Mouse (Mus musculus): ENCODE results near the gene Fkrp.

The Fkrp gene

GRCm38 (mm10) chr7:16816475-16817122 is at the start of gene Fkrp:
TSS of gene Fkrp (minus strand) at chr7:16816732.
- DNase-seq (ENCODE audit: low spot score), result peak; percentile 63

DNA sequence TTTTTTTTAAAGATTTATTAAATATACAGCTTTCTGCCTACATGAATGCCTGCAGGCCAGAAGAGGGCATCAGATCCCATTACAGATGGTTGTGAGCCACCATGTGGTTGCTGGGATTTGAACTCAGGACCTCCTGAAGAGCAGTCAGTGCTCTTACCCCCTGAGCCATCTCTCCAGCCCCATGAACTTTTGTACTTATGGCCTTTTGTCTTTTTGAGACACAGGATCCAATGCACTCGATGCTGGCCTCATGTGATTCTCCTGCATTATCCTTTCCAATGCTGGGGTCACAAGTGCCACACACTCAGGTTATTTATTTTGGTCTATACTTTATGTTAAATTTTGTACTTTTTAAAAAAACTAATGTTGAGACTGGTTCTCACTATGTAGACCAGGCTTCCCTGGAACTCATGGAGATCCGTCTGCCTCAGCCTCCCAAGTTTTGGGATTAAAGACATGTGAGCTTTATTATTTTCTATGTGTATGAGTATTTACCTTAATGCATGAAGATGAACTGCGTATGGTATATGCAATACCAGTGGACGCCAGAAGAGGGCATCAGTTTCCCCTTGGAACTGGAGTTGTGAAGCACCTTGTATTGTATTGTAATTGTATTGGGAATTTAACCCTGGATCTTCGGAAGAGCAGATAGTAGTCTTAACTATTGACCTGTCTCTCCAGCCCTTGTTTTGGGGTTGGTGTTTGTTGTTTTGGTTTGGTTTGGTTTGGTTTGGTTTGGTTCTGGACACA is 43.5 kb upstream of the Fkrp start:
- peak; percentile 84 for DNase-seq (ENCODE audit: low spot score)

GRCm38 (mm10) chr7:16858336-16858735 is 41.8 kb upstream of the Fkrp start:
- DNase-seq (ENCODE audit: low spot score), result peak; percentile 44

DNA sequence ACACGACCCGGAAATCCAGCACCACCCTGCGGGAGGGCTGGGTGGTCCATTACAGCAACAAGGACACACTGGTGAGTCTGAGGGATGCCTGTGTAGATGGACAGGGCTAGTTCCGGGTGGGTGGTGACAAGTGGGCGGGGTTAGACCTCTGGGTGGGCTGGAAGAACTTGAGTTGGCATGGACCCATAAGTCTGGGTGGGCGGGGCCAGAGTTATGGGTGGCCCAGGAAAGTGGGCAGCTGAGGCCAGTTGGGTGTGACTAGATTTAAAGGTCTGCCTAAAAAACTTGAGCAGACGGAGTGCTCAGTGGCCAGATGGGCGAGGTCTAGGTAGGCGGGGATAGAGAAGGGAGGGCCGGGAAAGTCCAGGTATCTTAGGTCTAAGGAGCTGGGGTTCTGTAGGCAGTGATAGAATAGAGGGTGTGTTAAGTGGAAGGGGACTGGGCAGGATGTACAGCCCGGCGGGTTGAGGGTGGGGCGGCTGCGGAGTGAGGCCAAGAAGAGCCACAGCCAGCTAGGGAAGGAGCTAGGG is 36.8 kb upstream of the Fkrp start:
- no peak for DNase-seq (ENCODE audit: low spot score)

GRCm38 (mm10) chr7:16851636-16852035 is 35.1 kb upstream of the Fkrp start:
- no peak for DNase-seq (ENCODE audit: low spot score)

DNA sequence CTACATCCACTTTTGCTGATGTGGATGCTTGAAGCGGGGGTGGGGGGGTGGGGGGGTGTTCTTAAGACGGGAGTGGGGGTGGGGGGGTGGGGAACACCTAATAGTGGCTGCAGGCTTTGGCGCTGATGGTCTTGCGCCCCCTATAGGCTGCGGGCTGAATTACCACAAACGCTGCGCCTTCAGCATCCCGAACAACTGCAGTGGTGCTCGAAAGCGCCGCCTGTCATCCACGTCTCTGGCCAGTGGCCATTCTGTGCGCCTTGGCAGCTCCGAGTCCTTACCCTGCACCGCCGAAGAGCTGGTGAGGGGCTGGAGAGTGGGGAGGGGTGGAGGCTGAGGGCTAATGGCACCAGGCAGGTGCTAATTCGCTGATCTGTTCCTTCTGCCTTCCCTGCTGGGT is 32.0 kb upstream of the Fkrp start:
- DNase-seq (ENCODE audit: low spot score), result peak; percentile 61

DNA sequence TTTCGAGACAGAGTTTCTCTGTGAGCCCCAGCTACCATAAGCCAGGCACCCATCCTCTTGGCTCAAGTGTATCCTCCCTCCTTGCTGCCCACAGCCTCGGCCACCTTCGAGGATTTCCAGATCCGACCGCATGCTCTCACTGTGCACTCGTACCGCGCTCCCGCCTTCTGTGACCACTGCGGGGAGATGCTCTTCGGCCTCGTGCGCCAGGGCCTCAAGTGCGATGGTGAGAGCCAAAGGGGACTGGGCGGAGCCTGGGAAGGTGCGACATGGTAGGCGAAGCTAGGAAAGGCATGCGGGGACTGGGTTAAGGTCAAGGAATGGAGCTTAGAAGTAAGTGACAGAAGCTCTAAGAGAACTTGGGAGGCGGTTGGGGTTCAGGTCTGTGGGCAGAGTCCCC is 31.0 kb upstream of the Fkrp start:
- DNase-seq (ENCODE audit: low spot score), result no peak

- no peak for DNase-seq (ENCODE audit: low spot score)
These were observed 30.2 kb upstream of the Fkrp start for GRCm38 (mm10) chr7:16846775-16847174.

- DNase-seq (ENCODE audit: low spot score), result no peak
These were observed 29.3 kb upstream of the Fkrp start for GRCm38 (mm10) chr7:16845820-16846167.

DNA sequence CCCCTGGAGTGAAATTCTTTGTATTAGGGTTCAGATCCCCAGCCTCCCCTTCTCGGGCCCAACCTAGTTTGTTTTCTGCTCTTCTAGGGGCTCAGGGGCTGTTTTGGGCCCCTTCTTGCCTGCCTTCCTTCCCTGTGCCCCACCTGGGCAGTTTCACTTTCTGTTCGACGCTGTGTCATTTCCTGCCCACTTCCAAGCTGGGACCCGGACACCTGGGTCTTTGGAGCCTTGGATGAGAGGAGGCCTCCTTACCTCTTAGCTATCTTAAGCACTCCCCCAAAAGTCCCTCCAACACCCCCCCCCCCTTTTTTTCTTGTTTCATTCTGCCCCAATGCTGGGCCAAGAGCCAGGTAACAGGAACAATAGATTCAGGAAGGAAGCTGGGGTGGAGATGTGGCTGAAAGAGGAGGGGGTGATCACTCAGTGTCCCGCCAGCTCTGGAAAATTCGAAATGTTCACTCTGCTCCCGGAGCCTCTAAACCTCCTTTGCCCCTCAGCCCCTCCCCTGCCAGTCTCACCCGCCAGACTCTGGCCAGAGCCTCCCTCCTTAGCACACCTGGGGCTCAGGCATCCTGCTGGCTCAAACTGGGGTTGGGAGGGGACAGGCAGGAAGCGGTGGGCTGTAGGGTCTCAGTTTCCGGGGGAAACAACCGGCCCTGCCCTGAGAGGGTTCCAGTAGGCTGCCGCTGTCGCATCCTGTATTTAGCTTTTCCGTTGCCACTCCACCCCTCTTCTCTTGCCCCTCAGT is 28.7 kb upstream of the Fkrp start:
- no peak for DNase-seq (ENCODE audit: low spot score)

DNA sequence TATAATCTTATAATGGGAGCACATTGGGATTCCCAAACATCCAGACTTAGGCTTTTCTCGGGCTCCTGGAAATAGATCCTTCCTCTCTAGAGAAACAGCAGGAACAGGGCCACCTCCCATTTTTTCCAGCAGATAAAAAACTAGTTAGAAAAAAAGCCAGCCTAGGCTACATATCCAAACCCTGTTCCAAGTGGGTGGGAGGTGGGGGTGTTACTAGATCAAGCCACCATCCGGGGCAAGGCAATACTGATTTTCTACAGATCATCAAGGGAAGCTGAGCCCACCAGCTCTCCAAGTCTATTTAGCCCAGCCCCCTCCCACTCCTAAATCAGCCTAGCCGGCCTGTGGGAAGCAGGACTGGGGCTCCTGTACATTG is 28.2 kb upstream of the Fkrp start:
- DNase-seq (ENCODE audit: low spot score), result no peak

- DNase-seq (ENCODE audit: low spot score), result peak; percentile 48
These were observed 27.1 kb upstream of the Fkrp start for GRCm38 (mm10) chr7:16843441-16844171.

DNA sequence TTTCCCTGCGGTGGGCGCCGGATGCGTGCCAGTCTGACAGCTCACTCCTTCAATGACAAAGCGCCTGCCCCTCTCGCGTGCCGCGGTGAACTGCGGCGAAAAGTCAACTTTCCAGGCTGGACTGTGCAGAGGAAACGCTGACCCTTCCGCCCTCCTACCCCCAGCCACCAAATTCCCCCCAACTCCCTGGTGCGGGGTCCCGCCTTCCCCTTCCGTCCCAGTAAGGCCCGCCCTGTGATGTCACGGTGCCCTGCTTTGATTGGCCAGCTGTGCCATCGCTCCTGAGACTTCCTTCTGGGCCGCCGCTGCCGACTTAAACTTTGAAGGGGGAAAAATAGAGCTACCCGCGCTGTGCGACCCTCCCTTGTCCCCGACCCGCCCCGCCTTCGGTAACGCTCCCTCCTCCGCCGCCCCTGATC is 26.1 kb upstream of the Fkrp start, which contains the start of gene Prkd2:
Gene Prkd2, plus strand, starts transcription at position 258 of the 419 bp plus-strand sequence.
- peak; percentile 96 for DNase-seq (ENCODE audit: low spot score)

DNA sequence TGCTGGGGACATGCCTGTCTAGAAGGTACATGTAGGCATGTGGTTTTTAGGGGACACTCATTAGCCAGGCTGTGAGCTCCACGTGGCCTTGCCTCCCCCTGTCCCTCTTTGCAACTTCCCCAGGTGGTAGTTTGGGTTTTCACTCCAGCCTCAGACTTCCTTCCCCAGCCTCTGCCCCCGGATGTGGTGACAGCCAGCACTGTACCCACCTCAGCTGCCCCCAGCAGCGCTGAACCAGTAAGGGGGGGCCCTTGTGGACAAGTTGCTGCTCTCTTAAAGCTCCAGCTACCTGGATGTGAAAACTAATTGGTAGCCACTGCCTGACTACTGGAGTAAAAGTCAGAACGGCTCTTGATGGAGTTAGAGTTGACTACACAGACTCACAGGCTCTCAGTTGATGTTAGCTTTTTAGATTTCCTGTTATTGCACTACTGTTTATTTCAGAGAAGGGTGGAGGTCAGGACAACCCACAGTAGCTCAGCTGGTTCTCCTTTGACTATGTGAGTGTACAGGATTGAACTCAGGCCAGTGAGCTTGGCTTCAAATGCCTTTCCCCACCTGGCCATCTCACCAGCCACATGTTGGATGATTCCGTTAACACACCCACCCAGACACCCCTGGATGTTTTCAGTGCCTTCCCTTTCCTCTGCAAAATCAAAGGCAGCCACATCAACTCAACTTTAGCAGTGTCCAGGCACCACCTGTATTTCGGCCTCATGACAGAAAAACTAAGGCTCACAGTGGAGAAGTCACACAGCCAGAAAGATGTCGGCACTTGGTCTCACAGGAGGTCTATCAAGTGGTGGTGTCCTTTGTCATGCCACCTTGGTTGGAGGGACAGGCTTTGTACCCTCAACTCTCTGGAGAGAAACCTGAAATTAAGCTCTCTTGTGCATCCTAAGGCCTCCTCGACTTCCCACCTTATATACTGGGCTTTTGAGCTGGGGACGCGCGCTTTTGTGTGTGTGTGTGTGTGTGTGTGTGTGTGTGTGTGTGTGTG is 25.3 kb upstream of the Fkrp start:
- no peak for DNase-seq (ENCODE audit: low spot score)

GRCm38 (mm10) chr7:16841078-16841477 is 24.5 kb upstream of the Fkrp start:
- DNase-seq (ENCODE audit: low spot score), result no peak

DNA sequence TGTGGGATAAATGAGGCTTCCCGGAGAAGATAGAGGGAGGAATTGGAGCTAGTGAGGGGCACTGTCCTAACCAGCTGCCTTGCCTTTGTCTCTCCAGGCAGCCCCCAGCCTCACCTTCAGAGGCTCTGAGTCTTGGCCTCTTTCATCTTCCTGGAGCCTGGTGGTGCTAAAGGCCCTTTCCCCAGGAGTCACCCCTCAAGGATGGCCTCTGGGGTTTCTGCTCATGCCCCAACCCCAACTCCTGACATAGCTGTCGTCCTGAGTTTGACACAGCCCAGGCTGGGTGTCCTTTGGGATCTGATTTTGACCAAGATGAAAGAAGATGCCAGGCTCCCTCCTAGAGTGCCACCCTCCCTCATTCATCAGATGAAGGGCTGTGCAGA is 23.6 kb upstream of the Fkrp start:
- DNase-seq (ENCODE audit: low spot score), result no peak

GRCm38 (mm10) chr7:16839427-16840108 is 23.0 kb upstream of the Fkrp start:
- no peak for DNase-seq (ENCODE audit: low spot score)

DNA sequence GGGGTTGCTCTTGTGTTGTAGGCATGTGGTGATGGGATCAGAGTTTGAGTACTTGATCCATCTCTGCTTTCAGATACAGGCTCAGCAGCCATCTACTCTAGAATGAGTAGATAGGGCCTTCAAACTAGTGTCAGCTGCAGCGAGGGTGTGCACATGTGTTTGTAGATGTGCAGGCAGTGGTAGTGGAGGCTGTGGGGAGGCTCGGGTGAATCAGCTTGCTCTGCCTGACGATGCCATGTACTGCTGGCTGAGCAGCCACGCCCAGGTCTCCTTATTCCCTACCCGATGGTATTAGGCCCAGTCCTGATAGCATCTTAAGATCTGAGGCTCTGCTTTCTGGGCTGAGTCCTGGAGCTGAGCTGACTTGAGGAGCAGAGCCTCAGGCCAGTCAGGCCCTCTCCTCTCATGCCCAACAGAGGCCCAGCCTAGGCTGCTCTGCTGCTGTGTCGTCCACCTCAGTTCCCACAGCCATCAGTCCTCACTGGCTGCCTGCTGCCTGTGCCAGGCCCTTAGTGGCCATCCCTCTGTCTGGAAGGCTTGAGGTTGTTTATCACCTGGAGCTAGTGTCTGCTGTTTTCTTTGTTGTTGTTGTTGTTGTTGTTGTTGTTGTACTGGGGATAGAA is 22.4 kb upstream of the Fkrp start:
- no peak for DNase-seq (ENCODE audit: low spot score)

GRCm38 (mm10) chr7:16837916-16838803 is 21.6 kb upstream of the Fkrp start:
- DNase-seq (ENCODE audit: low spot score), result no peak

All from embryo, embryonic 10.5 days (tissue).